ENCODE assay signal across 9 mouse cellular contexts in the genomic region with DNA sequence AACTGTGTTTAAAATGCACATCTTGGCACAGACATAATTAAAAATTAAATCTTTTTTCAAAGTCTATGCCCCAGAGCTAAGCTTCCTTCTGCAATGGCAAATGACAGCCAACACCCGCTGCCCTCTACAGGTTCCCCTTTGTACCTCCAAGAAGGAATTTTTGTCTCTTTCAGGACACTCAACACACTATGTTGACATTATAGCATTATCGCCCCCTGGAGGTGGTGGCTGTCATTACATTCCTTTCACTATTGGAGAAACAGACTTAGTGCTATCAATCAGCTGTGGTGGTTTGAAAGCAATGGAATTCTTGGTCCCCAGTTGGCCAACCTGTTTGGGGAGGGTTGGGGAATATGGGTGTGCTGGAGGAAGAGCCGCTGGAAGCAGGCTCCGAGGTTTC. TPM values are rescaled to one million over a fixed set of nuclear protein-coding genes. Genes with fewer than 3 reads are reported as not detected.
DNase-seq lines count a peak whose midpoint lies in the region; ATAC-seq and TF ChIP-seq lines count a peak whose summit lies in the region.
"Had no signal": no experiment of that assay in that cellular context is flagged by ENCODE, and none has a peak within 500 bp of the region (broad histone marks: within the 10 kb centered on the region; RNA-seq: fewer than 3 reads in every experiment).

No protein-coding gene starts in this region.

- H3K4me1 ChIP-seq in kidney, embryonic 14.5 days (ENCODE audit: control insufficient read depth, insufficient read depth, low read length), result peaks cover 7% of the 10 kb centered on the region; the same call in 1 of the 2 replicates
- no peaks in the 10 kb centered on the region for H3K4me1 ChIP-seq in G1E (ENCODE audit: insufficient read depth, low read depth, low read length)
- H3K4me1 ChIP-seq in liver, postnatal 0 days (ENCODE audit: insufficient read depth), result peaks cover 4% of the 10 kb centered on the region; the same call in 1 of the 2 replicates
- no peaks in the 10 kb centered on the region for H3K4me1 ChIP-seq in forebrain, embryonic 10.5 days

- no peak overlapping the region for H3K27ac ChIP-seq in kidney, embryonic 14.5 days (ENCODE audit: low read depth, low read length)
- H3K27ac ChIP-seq in liver, postnatal 0 days (ENCODE audit: low read depth), result no peak overlapping the region
- H3K27ac ChIP-seq in forebrain, embryonic 10.5 days, result no peak overlapping the region

- no peaks in the 10 kb centered on the region for H3K36me3 ChIP-seq in kidney, embryonic 14.5 days (ENCODE audit: control insufficient read depth, insufficient read depth, low read length)
- H3K36me3 ChIP-seq in G1E (replicated peaks), result no peaks in the 10 kb centered on the region
- no peaks in the 10 kb centered on the region for H3K36me3 ChIP-seq in liver, postnatal 0 days (replicated peaks; ENCODE audit: insufficient read depth, low read length)
- no peaks in the 10 kb centered on the region for H3K36me3 ChIP-seq in forebrain, embryonic 10.5 days (replicated peaks)

- no peak overlapping the region for H3K9ac ChIP-seq in kidney, embryonic 14.5 days (ENCODE audit: low read depth, low read length)
- H3K9ac ChIP-seq in liver, postnatal 0 days (replicated peaks), result no peak overlapping the region

- H3K27me3 ChIP-seq in kidney, embryonic 14.5 days (ENCODE audit: control insufficient read depth, insufficient read depth, low read length), result no peaks in the 10 kb centered on the region
- H3K27me3 ChIP-seq in G1E (ENCODE audit: insufficient read depth, low read length), result peaks cover 16% of the 10 kb centered on the region
- H3K27me3 ChIP-seq in liver, postnatal 0 days (ENCODE audit: insufficient read depth, low read length), result no peaks in the 10 kb centered on the region
- no peaks in the 10 kb centered on the region for H3K27me3 ChIP-seq in forebrain, embryonic 10.5 days (ENCODE audit: poor library complexity, severe bottlenecking)

- TF ChIP-seq CTCF in G1E (IDR thresholded peaks at IDR 0.05; ENCODE audit: low read depth, low read length), result 0 out of 2 replicates have a peak, but pooled peaks have one; percentile 33
- TF ChIP-seq CTCF in liver, postnatal 0 days (IDR thresholded peaks at IDR 0.05; ENCODE audit: low read depth), result peak; percentile 70

- no peak overlapping the region for H3K4me3 ChIP-seq in kidney, embryonic 14.5 days (ENCODE audit: low read length)
- H3K4me3 ChIP-seq in G1E (ENCODE audit: low read depth, low read length), result no peak overlapping the region
- no peak overlapping the region for H3K4me3 ChIP-seq in liver, postnatal 0 days (ENCODE audit: low read depth, low read length)
- H3K4me3 ChIP-seq in forebrain, embryonic 10.5 days, result no peak overlapping the region

- no peak for TF ChIP-seq EP300 in liver, postnatal 0 days (IDR thresholded peaks at IDR 0.05; ENCODE audit: low read depth)

- WGBS in kidney, embryonic 14.5 days, result 30% methylated on average over 4 of the region's 4 CpGs
- 28% methylated on average over 4 of the region's 4 CpGs for WGBS in liver, postnatal 0 days (ENCODE audit: insufficient replicate concordance)
- 35% methylated on average over 4 of the region's 4 CpGs for WGBS in forebrain, embryonic 10.5 days

- no peaks in the 10 kb centered on the region for H3K9me3 ChIP-seq in kidney, embryonic 14.5 days (ENCODE audit: control insufficient read depth, low read length)
- no peaks in the 10 kb centered on the region for H3K9me3 ChIP-seq in G1E (replicated peaks)
- H3K9me3 ChIP-seq in liver, postnatal 0 days (ENCODE audit: low read length), result no peaks in the 10 kb centered on the region
- no peaks in the 10 kb centered on the region for H3K9me3 ChIP-seq in forebrain, embryonic 10.5 days

- no peak for ATAC-seq in kidney, embryonic 14.5 days (ENCODE audit: low FRiP score, low TSS enrichment)
- no peak for ATAC-seq in G1E (ENCODE audit: extremely low read depth, insufficient number of reproducible peaks, low FRiP score, poor library complexity, severe bottlenecking)
- ATAC-seq in common myeloid progenitor, adult 5-6 weeks (replicated peaks; ENCODE audit: low read depth, poor library complexity, severe bottlenecking), result peak; percentile 29; the same call in 1 of the 2 replicates
- ATAC-seq in liver, postnatal 0 days, result no peak

- no peak overlapping the region for H3K4me2 ChIP-seq in kidney, embryonic 14.5 days (replicated peaks; ENCODE audit: low read depth, low read length)
- H3K4me2 ChIP-seq in liver, postnatal 0 days (ENCODE audit: low read depth, low read length), result no peak overlapping the region

- DNase-seq in kidney, adult 18-20 months, result peak; percentile 68
- DNase-seq in A20 (ENCODE audit: low read depth, low spot score), result peak; percentile 32
- DNase-seq in G1E (ENCODE audit: low spot score), result no peak
- DNase-seq in liver, postnatal 0 days, result peak; percentile 44
- DNase-seq in thymus, postnatal 36 days, result peak; percentile 24 to 26
- no peak for DNase-seq in forebrain, embryonic 10.5 days (ENCODE audit: extremely low spot score, low spot score)

RNA-seq across cellular contexts. Expression of a gene that starts 13.9 kb away (rescaled TPM):
- 25.7 and 27.1 TPM in 2 replicates for polyA plus RNA-seq in kidney, embryonic 14.5 days (2014; fragmentation: Nextera tagmentation; extraction: Ambion mirVana)
- total RNA-seq in G1E (2014; fragmentation: Nextera tagmentation), result 9.3 and 15.0 TPM in 2 replicates
- 19.4 and 27.0 TPM in 2 replicates for total RNA-seq in G1E (2017)
- 26.5 and 30.1 TPM in 2 replicates for polyA plus RNA-seq in G1E (2012)
- 33.8 and 51.5 TPM in 2 replicates for total RNA-seq in common myeloid progenitor, adult 5-6 weeks (2017)
- polyA plus RNA-seq in liver, postnatal 0 days (2015; fragmentation: Nextera tagmentation; extraction: Ambion mirVana), result 52.5 and 69.5 TPM in 2 replicates
- 24.6 and 26.7 TPM in 2 replicates for polyA plus RNA-seq in forebrain, embryonic 10.5 days (2016; fragmentation: Nextera tagmentation; extraction: Ambion mirVana)

RNA-seq across cellular contexts. Expression of a gene that starts 27.8 kb away (rescaled TPM):
- 21.7 TPM in 2 replicates for polyA plus RNA-seq in kidney, embryonic 14.5 days (2014; fragmentation: Nextera tagmentation; extraction: Ambion mirVana)
- total RNA-seq in G1E (2014; fragmentation: Nextera tagmentation) (not detected in 2 replicates), G1E (2017) (not detected in 2 replicates)
- polyA plus RNA-seq in G1E (2012), result not detected in 2 replicates
- not detected in 2 replicates for total RNA-seq in common myeloid progenitor, adult 5-6 weeks (2017)
- polyA plus RNA-seq in liver, postnatal 0 days (2015; fragmentation: Nextera tagmentation; extraction: Ambion mirVana), result 17.7 and 24.2 TPM in 2 replicates
- 2.1 and 2.5 TPM in 2 replicates for polyA plus RNA-seq in forebrain, embryonic 10.5 days (2016; fragmentation: Nextera tagmentation; extraction: Ambion mirVana)

RNA-seq across cellular contexts. Expression of a gene that starts 35.4 kb away (rescaled TPM):
- polyA plus RNA-seq in kidney, embryonic 14.5 days (2014; fragmentation: Nextera tagmentation; extraction: Ambion mirVana), result 299 and 332 TPM in 2 replicates
- total RNA-seq in G1E (2014; fragmentation: Nextera tagmentation), result 159 and 162 TPM in 2 replicates
- 63.3 and 81.3 TPM in 2 replicates for total RNA-seq in G1E (2017)
- 93.2 and 99.4 TPM in 2 replicates for polyA plus RNA-seq in G1E (2012)
- total RNA-seq in common myeloid progenitor, adult 5-6 weeks (2017), result 101 and 107 TPM in 2 replicates
- polyA plus RNA-seq in liver, postnatal 0 days (2015; fragmentation: Nextera tagmentation; extraction: Ambion mirVana), result 102 and 111 TPM in 2 replicates
- polyA plus RNA-seq in forebrain, embryonic 10.5 days (2016; fragmentation: Nextera tagmentation; extraction: Ambion mirVana), result 279 and 281 TPM in 2 replicates

RNA-seq across cellular contexts. Expression of a gene that starts 56.4 kb away (rescaled TPM):
- not detected in 2 replicates for polyA plus RNA-seq in kidney, embryonic 14.5 days (2014; fragmentation: Nextera tagmentation; extraction: Ambion mirVana)
- not detected in 2 replicates for total RNA-seq in G1E (2014; fragmentation: Nextera tagmentation)
- 0.11 TPM in 1 of 2 replicates, not detected in the other for total RNA-seq in G1E (2017)
- polyA plus RNA-seq in G1E (2012), result not detected in 2 replicates
- total RNA-seq in common myeloid progenitor, adult 5-6 weeks (2017), result not detected in 2 replicates
- polyA plus RNA-seq in liver, postnatal 0 days (2015; fragmentation: Nextera tagmentation; extraction: Ambion mirVana), result not detected in 2 replicates
- polyA plus RNA-seq in forebrain, embryonic 10.5 days (2016; fragmentation: Nextera tagmentation; extraction: Ambion mirVana), result not detected in 2 replicates
- polyA plus RNA-seq: neural tube, embryonic 11.5 days had no signal

Comparison
In these comparisons a context has a peak if more than half of its experiments do, and no peak if none do; other contexts are left out.
1. DNase-seq: peak in kidney, adult 18-20 months (single experiment), A20 (single experiment), liver, postnatal 0 days (single experiment) and thymus, postnatal 36 days (2 of 2); none in G1E (single experiment) and forebrain, embryonic 10.5 days (single experiment).